Mouse (Mus musculus): ENCODE data around the gene Mxi1. TPM values are rescaled to one million over a fixed set of nuclear protein-coding genes. Genes with fewer than 3 reads are reported as not detected.

Mxi1 gene
- polyA plus RNA-seq, 1 experiment = 41.7 TPM

DNA sequence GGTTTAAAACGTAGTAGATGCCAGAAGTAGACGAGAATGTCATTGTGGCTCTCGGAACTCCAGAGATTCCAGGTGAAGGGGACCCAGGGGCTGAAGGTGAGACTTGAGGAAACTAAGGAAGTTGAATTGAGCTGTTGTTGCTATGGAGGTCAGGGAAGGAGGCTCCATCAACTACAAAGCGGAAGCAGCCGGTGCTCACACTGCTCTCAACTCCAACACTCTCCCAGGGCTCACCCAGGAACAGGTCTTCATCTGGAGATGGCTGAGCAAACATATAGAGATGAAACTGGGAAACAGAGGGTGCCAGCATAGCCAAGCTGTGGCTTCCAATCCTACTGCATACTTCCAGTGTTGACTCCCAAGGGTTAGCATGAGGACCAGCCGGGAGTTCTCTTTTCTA lies 6.6 kb downstream of the Mxi1 start:
- H3K4me3 ChIP-seq (ENCODE audit: insufficient read depth, low read depth, low read length) = no peak overlapping the region
- H3K36me3 ChIP-seq (ENCODE audit: control insufficient read depth, insufficient read depth, low read length) = no peaks in the 10 kb centered on the region
- H3K27me3 ChIP-seq (replicated peaks; ENCODE audit: control insufficient read depth, insufficient read depth, low read length) = no peaks in the 10 kb centered on the region
- DNase-seq = no peak
- H3K4me1 ChIP-seq (ENCODE audit: control insufficient read depth, insufficient read depth, low read length) = no peaks in the 10 kb centered on the region; the same call in 1 of the 2 replicates
- WGBS = 91% methylated on average over 6 of the region's 6 CpGs
- no peak overlapping the region for H3K27ac ChIP-seq (ENCODE audit: insufficient read depth, low read depth, low read length)
- no peak for TF ChIP-seq CTCF (conservative IDR thresholded peaks at IDR 0.05; ENCODE audit: insufficient read depth, insufficient read length, low read depth, low read length)
- no peak for TF ChIP-seq POLR2A (IDR thresholded peaks at IDR 0.05; ENCODE audit: low read depth, low read length)

DNA sequence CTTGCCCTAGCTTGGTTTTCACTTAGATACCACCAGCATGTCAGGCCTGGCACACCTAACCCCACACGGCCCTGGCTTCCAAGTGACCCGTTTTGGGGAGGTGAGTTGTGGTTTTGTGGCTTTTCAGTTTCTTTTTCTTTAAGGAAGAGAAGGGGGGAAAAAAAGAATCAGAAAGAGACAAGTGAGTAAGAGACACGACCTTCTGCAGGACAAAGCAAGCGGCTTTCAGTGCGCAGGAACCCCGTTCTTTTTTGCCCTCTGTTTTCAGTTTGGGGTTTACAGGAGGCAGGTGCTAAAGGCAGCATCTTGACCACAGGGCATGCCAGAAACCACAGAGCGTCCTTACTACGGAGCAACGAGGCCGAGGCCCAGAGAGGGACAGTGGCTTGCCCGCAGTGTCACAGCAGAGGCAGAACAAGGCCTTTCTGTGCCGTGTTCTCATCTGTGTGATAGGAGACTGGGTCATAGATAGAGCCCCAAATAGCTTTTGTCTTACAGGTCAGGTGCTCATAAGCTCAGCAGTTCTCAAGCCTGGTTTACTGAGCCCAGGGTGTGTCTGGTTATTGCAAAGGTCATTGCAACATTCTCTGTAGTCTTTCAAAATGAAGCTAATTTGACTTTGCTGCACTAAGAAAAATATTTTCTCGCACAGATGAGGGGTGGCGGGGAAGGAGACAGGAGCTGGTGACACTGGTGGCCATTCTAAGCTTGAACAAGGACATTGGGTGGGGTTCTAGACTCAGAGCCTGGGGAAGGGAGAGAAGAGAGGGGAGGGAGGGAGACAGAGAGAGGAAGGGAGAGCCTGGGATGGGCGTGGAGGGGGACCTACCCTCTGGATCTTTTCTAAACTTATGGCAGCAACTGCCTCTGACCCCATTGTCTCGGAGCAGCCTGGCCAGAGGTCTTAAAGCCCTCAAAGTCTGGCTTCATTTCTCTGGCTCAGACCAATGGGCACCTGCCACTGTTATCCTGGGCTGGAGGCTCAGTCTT lies 8.1 kb downstream of the Mxi1 start:
- Histone ChIP-seq H3K36me3 (ENCODE audit: control insufficient read depth, insufficient read depth, low read length) (no peaks in the 10 kb centered on the region), H3K4me1 (ENCODE audit: control insufficient read depth, insufficient read depth, low read length) (no peaks in the 10 kb centered on the region; the same call in 1 of the 2 replicates), H3K4me3 (ENCODE audit: insufficient read depth, low read depth, low read length) (no peak overlapping the region), H3K27ac (ENCODE audit: insufficient read depth, low read depth, low read length) (no peak overlapping the region), H3K27me3 (replicated peaks; ENCODE audit: control insufficient read depth, insufficient read depth, low read length) (no peaks in the 10 kb centered on the region)
- 84% methylated on average over 16 of the region's 16 CpGs for WGBS
- no peak for DNase-seq
- TF ChIP-seq CTCF (conservative IDR thresholded peaks at IDR 0.05; ENCODE audit: insufficient read depth, insufficient read length, low read depth, low read length) (no peak), POLR2A (IDR thresholded peaks at IDR 0.05; ENCODE audit: low read depth, low read length) (no peak)

DNA sequence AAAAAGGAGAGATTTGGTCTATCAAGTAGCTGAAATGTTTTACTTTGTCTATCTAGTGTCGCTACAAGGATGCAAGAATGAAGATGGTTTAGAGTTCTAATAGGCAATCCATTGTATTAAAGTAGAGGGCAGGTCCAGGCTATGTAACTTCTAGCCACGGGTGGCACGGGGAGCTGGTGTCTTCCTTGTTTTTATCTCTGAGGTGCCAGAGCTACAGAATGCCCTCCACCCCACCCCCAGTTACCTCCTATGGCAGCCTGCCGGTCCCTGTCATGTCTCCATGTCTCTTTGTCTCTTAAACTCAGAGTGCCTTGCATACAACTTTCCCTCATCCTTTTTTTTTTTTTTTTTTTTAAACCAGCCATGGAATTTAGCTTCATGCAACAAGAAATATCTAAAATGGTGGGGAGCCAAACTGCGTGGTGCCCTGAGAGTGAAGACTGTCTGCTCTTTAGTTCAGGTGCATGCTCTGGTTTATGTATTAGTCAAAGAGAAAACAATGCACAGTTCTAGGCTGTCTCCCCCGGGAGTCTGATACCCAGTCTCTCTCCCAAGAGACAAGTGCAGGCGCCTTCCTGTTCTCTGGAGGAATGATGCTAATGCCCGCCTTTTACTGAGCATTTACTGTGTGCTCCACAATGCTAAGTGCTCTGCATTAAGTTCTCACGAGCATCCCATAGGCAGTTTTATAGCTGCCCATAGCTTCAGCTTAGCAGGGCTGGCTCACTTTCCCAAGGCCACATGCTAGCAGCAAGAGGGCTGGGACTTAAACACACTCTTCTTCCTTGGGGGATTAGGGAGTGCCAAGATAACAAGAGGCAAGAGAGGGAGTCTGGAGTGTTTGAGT lies 10.2 kb downstream of the Mxi1 start:
- Histone ChIP-seq H3K4me1 (ENCODE audit: control insufficient read depth, insufficient read depth, low read length) (no peaks in the 10 kb centered on the region; the same call in 1 of the 2 replicates), H3K27me3 (replicated peaks; ENCODE audit: control insufficient read depth, insufficient read depth, low read length) (no peaks in the 10 kb centered on the region), H3K27ac (ENCODE audit: insufficient read depth, low read depth, low read length) (no peak overlapping the region), H3K36me3 (ENCODE audit: control insufficient read depth, insufficient read depth, low read length) (no peaks in the 10 kb centered on the region), H3K4me3 (ENCODE audit: insufficient read depth, low read depth, low read length) (no peak overlapping the region)
- 76% methylated on average over 9 of the region's 9 CpGs for WGBS
- TF ChIP-seq CTCF (conservative IDR thresholded peaks at IDR 0.05; ENCODE audit: insufficient read depth, insufficient read length, low read depth, low read length) (no peak), POLR2A (IDR thresholded peaks at IDR 0.05; ENCODE audit: low read depth, low read length) (no peak)
- DNase-seq = no peak

DNA sequence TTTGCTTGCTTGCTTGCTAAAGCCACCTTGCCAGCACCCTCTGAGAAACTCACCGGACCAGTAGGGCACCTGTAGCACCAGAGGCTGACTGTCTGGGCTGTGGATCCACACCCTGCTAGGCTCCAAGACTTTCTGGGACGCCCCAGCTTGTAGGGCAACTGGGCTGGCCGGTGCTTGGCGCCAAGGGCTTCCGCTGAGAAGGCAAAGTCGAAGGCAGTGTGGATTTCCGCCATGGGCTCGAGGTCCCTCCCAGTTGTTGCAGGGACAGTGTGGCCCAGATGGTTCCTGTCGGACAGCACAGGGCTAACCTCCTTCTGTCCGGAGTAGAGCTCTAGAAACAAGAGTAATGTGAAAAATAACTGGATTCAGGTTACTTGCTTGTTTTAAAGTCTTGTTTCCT lies 11.0 kb downstream of the Mxi1 start:
- no peaks in the 10 kb centered on the region; the same call in 1 of the 2 replicates for H3K4me1 ChIP-seq (ENCODE audit: control insufficient read depth, insufficient read depth, low read length)
- H3K27ac ChIP-seq (ENCODE audit: insufficient read depth, low read depth, low read length) = no peak overlapping the region
- no peaks in the 10 kb centered on the region for H3K27me3 ChIP-seq (replicated peaks; ENCODE audit: control insufficient read depth, insufficient read depth, low read length)
- 45% methylated on average over 10 of the region's 10 CpGs for whole genome bisulfite sequencing
- H3K36me3 ChIP-seq (ENCODE audit: control insufficient read depth, insufficient read depth, low read length) = no peaks in the 10 kb centered on the region
- DNase-seq = peak; percentile 49
- TF ChIP-seq CTCF (conservative IDR thresholded peaks at IDR 0.05; ENCODE audit: insufficient read depth, insufficient read length, low read depth, low read length) = no peak
- TF ChIP-seq POLR2A (IDR thresholded peaks at IDR 0.05; ENCODE audit: low read depth, low read length) = no peak
- H3K4me3 ChIP-seq (ENCODE audit: insufficient read depth, low read depth, low read length) = no peak overlapping the region

DNA sequence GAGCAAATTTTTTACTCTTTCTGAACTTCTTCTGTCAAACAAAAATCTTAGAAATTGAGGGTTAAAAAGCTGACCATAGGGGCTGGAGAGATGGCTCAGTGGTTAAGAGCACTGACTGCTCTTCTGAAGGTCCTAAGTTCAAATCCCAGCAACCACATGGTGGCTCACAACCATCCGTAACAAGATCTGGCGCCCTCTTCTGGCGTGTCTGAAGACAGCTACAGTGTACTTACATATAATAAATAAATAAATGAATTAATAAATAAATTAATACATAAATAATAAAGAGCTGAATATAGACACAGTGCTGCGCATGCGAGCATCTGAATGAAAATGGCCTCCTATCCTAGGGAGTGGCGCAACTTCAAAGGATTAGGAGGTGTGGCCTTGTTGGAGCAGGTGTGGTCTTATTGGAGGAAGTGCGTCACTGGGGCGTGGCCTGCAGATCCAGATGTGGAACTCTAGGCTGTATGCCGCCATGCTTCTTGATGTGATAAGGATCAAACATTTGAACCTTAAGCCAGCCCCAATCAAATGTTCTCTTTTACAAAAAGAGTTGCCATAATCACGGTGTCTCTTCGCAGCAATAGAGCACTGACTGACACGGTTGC lies 12.2 kb downstream of the Mxi1 start:
- Histone ChIP-seq H3K4me1 (ENCODE audit: control insufficient read depth, insufficient read depth, low read length) (no peaks in the 10 kb centered on the region; the same call in 1 of the 2 replicates), H3K27me3 (replicated peaks; ENCODE audit: control insufficient read depth, insufficient read depth, low read length) (no peaks in the 10 kb centered on the region), H3K4me3 (ENCODE audit: insufficient read depth, low read depth, low read length) (no peak overlapping the region), H3K27ac (ENCODE audit: insufficient read depth, low read depth, low read length) (no peak overlapping the region), H3K36me3 (ENCODE audit: control insufficient read depth, insufficient read depth, low read length) (no peaks in the 10 kb centered on the region)
- 95% methylated on average over 12 of the region's 12 CpGs for WGBS
- DNase-seq = no peak
- TF ChIP-seq CTCF (conservative IDR thresholded peaks at IDR 0.05; ENCODE audit: insufficient read depth, insufficient read length, low read depth, low read length) = no peak
- no peak for TF ChIP-seq POLR2A (IDR thresholded peaks at IDR 0.05; ENCODE audit: low read depth, low read length)

DNA sequence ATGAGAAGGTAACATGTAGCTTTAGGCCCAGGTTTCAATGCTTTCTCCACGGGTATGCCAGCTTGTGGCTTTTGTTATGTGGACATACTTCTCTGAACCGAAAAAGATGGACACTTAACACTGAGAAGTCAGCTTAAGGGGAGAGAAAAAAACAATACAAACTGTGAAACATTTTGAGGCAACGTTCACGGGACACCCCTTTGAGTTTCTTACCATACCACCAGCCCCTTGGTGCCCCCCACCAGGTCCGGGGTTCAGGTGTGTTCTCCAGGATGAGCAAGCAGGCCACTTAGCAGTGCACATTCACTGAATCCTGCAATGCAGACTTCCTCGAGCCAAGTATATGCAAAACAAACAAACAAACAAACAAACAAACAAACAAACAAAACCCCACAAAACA lies 14.5 kb downstream of the Mxi1 start:
- Histone ChIP-seq H3K27ac (ENCODE audit: insufficient read depth, low read depth, low read length) (no peak overlapping the region), H3K4me3 (ENCODE audit: insufficient read depth, low read depth, low read length) (no peak overlapping the region), H3K36me3 (ENCODE audit: control insufficient read depth, insufficient read depth, low read length) (no peaks in the 10 kb centered on the region), H3K4me1 (ENCODE audit: control insufficient read depth, insufficient read depth, low read length) (no peaks in the 10 kb centered on the region), H3K27me3 (replicated peaks; ENCODE audit: control insufficient read depth, insufficient read depth, low read length) (no peaks in the 10 kb centered on the region)
- 71% methylated on average over 6 of the region's 6 CpGs for WGBS
- DNase-seq = no peak
- TF ChIP-seq POLR2A (IDR thresholded peaks at IDR 0.05; ENCODE audit: low read depth, low read length) (no peak), CTCF (conservative IDR thresholded peaks at IDR 0.05; ENCODE audit: insufficient read depth, insufficient read length, low read depth, low read length) (no peak)

Data from kidney, adult 2 months (tissue).